Mouse (Mus musculus): ENCODE measurements around the gene Pard3.

DNA sequence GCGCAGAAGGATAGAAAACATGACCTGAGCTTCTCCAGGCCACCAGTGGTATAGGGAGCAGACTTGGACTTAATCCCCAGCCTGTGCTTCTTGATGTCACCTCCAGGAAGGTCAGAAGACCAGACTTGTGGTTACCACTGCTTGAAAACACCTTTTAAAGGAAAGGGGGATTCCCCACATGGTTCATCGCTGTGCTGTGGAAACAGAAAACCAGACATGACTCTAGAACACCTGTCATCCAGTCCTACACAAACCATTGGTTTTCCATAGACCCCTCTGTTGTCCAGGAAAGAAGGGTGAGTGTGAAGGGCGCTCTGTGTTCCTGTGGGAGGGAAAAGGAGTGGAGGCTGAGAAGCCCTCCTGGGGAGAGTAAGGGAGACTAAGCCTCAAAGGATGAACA lies 591.9 kb downstream of the Pard3 start:
- TF ChIP-seq CTCF (IDR thresholded peaks at IDR 0.05; ENCODE audit: borderline replicate concordance, control insufficient read depth, extremely low read depth, insufficient read depth, low read length, poor library complexity) (no peak), POLR2A (IDR thresholded peaks at IDR 0.05; ENCODE audit: control insufficient read depth, extremely low read depth, insufficient read depth, low read length, poor library complexity) (no peak)
